Mouse (Mus musculus): ENCODE data around the gene Coq3.

Gene Coq3

DNA sequence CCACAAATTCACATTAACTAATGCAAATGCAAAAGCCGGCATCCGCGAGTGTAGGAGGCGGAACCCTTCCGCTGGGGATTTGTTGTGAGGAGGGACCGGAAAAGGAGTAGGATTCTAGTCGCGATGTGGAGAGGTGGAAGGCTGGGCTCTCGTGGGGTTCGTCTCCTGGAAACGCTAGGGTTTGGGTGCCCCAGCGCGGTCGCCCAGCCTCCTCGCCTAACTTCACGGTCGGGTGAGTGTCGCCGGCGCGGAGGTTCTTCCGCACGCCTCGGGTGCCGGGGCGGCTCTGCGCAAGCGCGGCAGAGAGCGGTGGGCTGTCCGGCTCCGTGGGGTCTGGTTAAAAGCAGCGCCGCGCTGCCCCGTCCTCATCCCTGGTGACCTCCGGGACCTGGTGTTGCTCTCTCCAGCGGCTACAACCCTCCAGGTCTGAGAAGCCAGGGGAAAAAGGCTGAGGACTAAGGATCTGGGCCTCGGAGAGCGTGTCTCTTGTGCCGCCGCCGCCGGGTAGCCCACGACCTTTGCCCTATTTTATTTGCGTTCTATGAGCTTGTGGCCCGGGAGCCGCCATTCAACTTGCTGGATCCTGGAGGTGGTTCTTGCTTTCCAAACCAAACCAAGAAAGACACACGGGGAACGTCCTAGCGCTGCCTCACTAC lies at the start of gene Coq3:
TSS of gene Coq3 (plus strand) at position 109 of the 656 bp plus-strand sequence.
- under 1% methylated on average over 51 of the region's 51 CpGs for WGBS

DNA sequence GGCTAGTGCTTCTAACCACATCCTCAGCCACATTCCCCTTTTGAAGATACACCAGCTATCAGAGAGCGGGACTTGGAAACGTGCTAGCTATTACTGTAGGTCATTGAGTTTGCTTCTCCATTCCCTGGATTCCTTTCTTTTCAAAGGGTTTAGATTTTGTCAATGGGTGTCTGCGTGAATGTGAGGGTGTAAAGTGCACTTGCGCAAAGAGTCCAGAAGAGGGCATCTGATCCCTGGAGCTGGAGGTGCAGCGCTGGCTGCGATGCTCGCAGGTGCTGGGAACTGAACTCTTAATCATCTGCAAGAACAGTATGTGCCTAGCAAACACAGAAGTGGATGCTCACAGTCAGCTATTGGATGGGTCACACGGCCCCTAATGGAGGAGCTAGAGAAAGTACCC lies 46.6 kb upstream of the Coq3 start:
- 94% methylated on average over 8 of the region's 8 CpGs for WGBS

DNA sequence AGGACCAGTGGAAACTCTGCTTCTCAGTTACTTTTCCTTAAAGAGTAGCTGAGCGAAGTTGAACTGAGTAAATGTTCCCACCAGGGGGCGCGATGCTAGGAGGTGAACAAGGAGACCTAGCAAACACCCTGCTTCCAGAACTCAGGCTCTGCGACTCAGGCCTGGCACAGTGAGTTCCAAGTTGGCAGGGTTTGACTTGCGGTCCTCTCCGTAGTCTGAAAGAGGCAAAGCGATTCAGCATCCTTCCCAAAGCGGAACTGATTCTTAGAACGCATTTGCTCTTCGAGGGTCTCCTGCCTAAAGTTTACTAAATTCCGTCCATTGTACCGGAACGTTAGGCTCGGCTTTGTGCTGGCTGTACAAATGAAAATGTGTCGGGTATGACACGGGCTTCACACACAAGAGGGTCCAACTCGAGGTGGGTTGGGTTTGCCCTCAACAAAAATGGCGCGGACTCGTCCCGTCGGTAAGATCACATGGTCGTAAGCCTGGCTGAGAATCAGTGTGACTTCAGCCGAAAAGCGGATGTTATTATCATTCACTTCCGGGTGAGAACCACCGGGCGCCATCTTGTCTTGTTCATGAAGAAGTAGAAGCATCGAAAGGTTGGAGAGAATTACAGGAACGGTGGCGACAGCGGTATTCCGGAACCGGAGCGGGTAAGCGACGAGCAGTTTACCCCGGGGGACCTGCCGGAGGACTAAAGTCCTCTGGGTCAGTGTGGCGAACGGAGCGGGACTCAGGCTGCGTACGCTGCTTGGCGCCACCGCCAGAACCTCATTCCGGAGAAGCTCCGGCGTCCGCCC lies 31.8 kb upstream of the Coq3 start, which contains the start of gene Pnisr:
TSS of gene Pnisr (plus strand) at position 103 of the 806 bp plus-strand sequence.
- WGBS = under 1% methylated on average over 50 of the region's 50 CpGs

DNA sequence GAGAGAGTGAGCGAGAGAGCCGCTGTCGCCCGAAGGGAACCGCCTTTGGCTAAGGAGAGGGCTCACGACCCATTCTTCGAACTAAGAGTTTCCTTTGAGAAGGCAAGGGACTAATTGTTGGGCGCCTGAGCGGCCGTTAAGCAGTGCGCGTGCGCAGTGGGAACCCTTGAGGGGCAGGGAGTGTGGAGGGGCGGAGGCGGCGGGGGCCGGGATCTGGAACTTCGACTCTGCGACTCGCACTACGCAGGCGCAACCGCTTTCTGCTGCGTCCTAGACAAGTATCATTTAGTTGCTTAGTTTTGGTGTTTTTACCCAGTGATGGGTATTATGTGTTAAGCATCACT lies 31.2 kb upstream of the Coq3 start:
- WGBS = under 1% methylated on average over 24 of the region's 24 CpGs

DNA sequence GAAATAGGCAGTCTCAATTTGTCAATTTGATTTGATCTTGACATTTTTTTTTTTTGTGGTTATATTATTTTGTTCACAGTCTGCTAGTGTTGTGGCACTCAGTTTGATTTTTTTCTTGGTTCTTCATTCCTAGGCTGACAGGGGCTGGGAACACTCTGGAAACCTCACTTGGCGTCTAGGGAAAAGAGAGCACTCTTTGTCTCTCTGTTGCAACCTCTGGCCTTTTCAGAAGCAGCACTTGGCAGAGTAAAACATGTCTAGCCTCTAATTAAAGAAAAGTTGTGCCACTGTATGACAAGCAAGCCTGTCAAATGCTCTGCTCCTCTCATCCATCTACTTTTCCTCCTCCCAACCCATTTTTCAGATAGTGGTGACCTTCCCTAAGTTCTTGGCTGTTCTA lies 22.0 kb upstream of the Coq3 start:
- 24% methylated on average over 1 of the region's 1 CpGs for WGBS

DNA sequence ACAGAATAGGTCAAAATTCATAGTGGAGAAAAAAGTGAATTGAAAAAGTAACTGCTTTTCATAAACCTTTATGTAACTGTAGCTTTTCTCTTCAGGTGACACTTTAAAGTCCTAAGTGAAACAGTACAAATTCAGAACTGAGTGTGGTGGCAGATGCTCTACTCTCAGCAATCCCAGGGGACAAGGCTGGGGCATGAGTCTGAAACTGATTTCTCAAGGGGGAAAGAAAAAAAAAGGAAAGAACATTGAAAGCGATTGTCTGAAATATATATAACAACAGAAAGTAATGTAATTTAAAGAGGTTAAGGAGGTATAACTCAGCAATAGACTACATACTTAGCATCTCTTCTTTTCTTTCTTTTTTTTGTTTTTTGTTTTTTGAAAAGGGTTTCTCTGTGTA lies 14.2 kb upstream of the Coq3 start:
- 83% methylated on average over 1 of the region's 1 CpGs for WGBS

DNA sequence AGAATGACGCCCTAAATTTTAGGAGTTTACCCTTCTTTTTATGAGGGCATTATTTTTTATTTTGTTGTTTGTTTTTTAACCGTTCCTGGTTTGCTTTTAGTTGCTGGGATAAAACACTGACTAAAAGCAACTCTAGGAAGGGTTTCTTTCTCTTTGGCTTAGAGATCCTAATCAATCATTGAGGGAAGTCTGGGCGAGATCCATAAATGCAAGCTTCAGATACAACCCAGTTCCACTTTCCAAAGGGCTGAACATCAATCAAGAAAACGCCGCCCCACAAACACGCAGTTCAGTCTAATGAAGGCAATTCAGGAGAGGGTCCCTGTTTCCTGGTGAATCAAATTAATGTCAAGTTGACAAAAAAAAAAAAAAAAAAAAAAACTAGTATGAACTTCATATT lies 697 bp upstream of the Coq3 start:
- 24% methylated on average over 6 of the region's 6 CpGs for WGBS

DNA sequence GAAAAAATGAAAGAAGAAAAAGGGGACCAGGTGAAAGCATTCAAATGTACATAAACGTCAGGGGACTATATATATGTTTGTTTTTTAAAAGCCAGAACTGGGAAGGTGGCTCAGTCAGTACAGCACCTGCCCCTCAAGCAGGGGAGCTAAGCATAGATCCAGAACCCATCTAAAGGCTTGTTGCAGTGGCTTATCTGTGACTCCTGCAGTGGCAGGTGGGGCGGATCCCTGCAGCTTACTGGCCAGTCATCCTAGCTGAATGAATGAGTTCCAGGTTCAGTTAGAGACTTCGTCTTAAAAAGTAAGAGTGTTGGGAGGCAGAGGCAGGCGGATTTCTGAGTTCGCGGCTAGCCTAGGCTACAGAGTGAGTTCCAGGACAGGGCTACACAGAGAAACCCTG lies 3.3 kb downstream of the Coq3 start:
- 95% methylated on average over 6 of the region's 6 CpGs for WGBS

DNA sequence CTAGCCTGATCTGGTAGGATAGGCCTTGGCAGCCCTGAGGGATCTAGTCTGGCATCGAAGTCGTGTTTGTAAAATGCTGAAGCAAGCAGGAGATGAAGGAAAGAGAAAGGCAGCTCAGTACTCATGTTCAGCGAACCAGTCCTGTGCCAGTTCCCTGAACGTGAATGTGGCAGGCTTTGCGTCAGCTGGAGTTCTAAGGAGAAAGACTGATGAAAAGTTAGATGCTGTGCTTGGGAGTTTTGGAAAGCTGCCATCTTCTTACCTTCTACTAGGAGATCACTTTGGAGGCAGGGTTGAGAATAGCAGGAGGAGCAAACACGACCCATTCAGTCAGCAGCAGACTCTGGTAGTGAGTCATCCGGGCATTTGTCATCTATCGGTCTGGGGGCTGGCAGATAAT lies 6.4 kb downstream of the Coq3 start:
- WGBS = 64% methylated on average over 8 of the region's 8 CpGs

DNA sequence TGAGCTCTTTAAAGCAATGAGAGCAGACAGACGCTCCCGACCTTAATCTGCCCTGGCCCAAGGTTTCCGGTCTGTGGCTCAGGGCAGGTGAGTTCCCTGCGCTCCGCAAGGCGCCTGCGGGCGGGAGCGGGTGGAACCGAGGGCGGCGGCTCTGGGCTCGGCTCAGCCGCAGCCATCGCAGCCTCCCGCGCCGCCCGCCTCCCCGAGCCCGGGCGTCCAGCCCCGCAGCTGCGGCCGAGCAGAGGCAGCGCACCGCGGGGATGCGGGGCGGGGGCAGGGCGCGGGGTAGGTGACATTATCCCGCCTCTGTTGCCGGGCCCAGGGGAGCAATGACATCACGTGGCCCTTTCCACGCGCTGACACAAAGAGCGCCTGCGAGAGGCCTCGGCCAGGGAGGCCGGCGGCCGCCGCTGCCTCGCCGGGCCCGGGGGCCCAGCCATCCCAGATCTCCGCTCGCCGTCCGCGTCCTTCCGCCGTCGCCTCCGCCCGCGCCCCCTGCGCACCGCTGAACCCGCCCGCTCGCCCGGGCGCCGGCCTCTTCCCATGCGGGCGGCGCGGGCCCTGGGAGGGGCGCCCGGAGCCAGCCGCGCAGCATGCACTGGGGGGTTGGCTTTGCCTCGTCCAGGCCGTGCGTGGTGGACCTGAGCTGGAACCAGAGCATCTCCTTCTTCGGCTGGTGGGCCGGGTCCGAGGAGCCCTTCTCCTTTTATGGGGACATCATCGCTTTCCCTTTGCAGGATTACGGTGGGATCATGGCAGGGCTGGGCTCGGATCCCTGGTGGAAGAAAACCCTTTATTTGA lies 51.7 kb downstream of the Coq3 start, which contains the start of gene Faxc:
TSS of gene Faxc (plus strand) at position 359 of the 801 bp plus-strand sequence.
- WGBS = under 1% methylated on average over 83 of the region's 83 CpGs

DNA sequence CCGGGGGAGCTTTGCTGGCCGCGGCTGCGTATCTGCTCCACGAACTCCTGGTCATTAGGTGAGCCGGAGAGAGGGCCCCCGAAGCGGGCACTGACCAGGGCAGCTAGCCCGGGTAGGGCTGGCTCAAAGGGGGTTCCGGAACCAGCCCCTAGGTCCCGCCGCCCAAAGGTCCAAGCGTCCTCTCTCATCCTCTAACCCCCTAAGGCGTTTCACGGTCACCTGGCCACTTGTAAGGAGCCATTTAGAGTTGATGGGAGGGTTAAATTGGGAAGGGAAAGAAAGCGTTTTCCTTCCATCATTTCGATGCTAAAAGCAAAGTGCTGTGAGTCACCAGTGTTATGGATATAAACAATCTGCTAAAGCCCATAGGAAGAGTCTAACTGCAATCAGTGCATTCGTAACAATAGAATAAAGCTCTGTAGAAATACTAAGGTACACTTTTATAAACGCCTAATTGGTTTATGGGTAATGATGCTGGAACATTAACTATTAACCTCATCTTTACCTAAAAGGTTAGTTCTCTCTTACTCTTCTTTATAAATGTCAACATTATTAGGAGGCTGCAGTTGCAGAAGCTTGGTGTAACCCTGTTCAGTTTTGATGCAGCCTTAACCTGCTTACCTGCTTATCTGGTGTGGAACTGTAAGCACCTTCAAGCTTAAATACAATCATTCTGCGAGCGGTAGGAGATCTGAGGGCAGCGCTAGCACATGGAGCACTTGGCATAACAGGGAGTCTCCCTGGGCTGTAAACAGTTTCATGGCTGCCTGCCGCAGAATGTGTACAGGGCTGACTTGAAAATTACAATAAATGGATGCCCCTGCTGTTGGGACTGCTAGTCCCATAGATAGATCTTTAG lies 52.5 kb downstream of the Coq3 start:
- WGBS = 8% methylated on average over 23 of the region's 23 CpGs

DNA sequence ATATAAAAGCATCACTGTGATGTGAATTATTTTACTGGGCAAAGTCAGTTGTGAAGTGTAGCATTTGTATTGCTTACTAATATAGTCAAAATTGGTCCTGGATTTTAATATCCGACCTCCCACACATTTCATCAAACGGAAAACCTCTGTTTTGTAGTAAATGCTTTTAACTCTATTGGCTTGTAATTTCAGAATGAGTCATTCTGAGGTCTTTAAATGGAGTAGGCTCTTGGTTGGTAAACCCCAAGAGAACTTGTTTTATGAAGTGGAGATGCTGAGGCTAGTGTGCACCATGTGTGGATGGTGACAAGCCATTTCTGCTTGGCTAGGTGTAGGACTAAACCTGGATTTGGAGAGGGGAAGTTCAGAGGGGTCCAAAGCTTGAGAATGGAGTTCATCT lies 55.9 kb downstream of the Coq3 start:
- WGBS = 77% methylated on average over 2 of the region's 2 CpGs

DNA sequence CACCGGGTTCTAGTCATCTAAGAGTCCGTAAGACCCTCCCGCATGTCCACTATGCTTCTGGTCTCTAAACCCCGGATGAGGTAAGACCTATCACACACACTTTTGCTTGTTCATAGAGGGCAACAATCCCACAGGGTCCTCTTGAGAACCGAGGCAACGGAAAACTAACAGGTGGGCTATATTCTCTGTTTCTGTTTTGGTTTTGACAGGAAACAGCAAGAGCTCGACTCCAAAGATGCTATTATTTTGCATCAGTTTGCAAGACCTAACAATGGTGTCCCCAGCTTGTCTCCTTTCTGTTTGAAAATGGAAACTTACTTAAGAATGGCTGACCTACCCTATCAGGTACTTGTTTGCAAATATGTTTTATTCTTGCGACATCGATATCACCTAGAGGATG lies 57.0 kb downstream of the Coq3 start:
- WGBS = 94% methylated on average over 9 of the region's 9 CpGs

DNA sequence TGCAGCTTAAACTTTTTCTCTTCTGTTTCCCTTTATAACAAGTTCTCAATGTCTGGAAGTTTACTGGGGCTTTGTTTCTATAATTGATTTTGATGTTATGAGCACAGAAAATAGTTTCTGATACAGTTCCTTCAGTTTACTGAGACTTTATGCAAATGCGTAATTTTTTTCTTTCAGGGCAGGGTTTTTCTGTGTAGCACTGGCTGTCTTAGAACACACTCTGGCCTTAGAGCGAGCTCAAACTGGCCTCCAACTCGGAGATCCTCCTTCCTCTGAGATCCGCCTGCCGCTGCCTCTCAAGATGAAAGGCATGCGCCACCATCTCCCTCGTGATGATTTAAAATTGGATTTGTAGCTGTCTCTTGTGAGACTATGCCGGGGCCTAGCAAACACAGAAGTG lies 58.4 kb downstream of the Coq3 start:
- WGBS = 84% methylated on average over 8 of the region's 8 CpGs

DNA sequence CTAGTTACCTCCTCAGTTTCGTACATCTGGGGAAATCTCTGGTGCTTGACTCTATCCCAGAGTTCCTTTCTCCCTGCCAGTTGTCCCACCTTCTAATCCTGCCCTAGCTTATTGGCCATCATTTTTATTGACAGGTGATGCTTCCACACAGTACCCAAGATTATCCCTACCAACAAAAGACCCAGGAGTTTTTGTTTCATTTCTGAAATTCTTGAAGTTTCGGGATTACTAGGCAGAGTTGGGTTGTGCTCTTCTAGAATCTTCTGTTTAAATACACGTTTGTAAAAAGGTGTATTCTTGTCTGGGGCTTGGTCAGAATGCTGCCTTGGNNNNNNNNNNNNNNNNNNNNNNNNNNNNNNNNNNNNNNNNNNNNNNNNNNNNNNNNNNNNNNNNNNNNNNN lies 65.2 kb downstream of the Coq3 start:
- 87% methylated on average over 3 of the region's 3 CpGs for WGBS

DNA sequence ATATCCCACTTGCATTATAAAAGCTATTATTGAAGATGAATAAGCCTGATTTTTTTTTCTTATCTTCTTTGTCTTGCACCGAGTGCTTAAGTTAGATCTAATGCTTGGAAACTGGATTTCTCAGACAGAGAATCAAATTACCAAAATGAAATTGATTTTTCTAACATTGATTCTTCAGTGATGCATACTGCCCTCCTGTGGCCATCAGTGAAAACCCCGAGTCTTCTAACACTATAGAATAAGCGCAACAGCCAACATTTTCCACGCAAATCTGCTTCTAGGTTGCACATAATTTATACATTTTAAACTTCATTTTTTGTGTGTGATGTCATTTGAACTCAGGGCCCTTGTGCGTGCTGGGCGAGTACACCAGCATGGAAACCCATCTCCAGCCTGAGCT lies 72.0 kb downstream of the Coq3 start:
- WGBS = 26% methylated on average over 6 of the region's 6 CpGs

DNA sequence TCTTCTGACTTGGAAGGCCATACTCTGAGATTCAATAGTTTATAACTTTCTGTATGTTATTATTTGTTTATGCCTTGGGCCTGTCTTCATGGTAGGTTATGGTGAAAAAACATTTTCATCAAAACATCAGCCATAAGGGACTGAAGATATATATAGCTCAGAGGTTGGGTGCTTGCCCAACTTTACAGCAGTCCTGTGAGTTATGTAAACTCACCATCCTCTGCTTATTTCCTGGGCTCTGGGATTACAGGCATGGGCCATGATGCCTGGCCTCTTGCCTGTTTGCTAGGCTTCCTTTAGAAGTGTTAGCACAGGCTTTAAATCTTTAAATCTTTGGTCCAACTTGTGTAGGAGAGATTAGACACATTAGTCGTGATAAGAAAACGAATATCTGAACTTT lies 72.8 kb downstream of the Coq3 start:
- WGBS = 44% methylated on average over 2 of the region's 2 CpGs

DNA sequence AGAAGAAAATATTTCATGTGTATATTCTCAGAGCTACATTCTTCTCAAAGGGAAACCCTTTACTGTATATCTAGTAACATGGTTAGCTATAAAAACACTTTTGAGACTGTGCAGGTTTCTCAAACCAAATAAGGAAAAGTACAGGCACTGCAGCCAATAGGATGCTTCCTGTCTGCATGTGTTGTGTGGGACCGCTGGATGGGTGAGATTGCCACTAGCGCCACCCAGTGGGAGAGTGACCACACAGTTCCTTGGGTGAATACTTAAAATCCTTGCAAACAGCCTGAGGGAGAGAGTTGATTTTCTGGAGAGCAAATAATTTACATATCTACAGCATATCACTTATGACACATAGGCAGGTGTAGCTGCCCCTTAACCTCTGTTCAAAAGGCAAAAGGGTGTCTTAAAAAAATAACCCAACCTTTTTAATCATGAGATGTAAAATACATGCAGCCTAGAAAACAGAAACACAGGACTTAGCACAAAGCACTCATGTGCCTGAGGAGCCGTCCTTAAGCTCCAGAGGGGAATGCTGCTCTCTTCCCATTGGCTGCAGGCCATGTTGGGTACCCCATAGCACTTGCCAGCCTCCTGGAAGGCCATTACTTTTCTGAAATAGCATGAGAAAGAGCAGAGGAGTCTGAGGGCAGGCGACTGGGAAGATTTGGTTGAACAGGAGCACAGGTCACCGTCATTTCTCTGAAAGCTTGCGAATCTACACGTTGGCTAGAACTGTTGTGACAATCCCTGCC lies 78.3 kb downstream of the Coq3 start:
- WGBS = 59% methylated on average over 7 of the region's 7 CpGs
